Mouse (Mus musculus) ES-E14 (cell line): ENCODE results near the gene Gpc2.

Experiments
- CHD2 ChIP-seq: IDR thresholded peaks from 2 replicates; pipeline ENCODE4 v1.6.1; 2014; ENCODE audit warnings: mild to moderate bottlenecking, low read depth, low read length, inconsistent platforms
- HCFC1 ChIP-seq: IDR thresholded peaks from 2 replicates; pipeline ENCODE4 v1.6.1; 2012; ENCODE audit warnings: low read length, inconsistent platforms, borderline replicate concordance; ENCODE audit not compliant: insufficient read depth
- MAFK ChIP-seq: IDR thresholded peaks from 2 replicates; pipeline ENCODE4 v1.6.1; 2014; ENCODE audit warnings: mild to moderate bottlenecking, low read depth, low read length, inconsistent platforms; ENCODE audit not compliant: insufficient read depth
- ZNF384 ChIP-seq: IDR thresholded peaks from 2 replicates; pipeline ENCODE4 v1.6.1; 2012; ENCODE audit warnings: low read depth, low read length, inconsistent platforms

GRCm38 (mm10) chr5:138225700-138226099 lies 54.1 kb downstream of the Gpc2 start, which contains the start of gene Nxpe5:
- TF ChIP-seq MAFK = no peak
- TF ChIP-seq CHD2 = no peak
- no peak for TF ChIP-seq HCFC1
- no peak for TF ChIP-seq ZNF384
